Mouse (Mus musculus) liver, adult 2 months (tissue): Measurements from ENCODE around the gene Gps1.

ENCODE experiments used
- CTCF ChIP-seq: fragments of 200-500 bp; IDR thresholded peaks from 2 replicates; pipeline ENCODE4 v1.5.1; 2011; ENCODE audit warnings: low read depth, low read length, control low read depth
- POLR2A ChIP-seq: fragments of 200-500 bp; IDR thresholded peaks from 2 replicates; pipeline ENCODE4 v1.6.1; 2011; ENCODE audit warnings: low read length, control low read depth; ENCODE audit not compliant: insufficient read depth; ENCODE audit errors: extremely low read depth

DNA sequence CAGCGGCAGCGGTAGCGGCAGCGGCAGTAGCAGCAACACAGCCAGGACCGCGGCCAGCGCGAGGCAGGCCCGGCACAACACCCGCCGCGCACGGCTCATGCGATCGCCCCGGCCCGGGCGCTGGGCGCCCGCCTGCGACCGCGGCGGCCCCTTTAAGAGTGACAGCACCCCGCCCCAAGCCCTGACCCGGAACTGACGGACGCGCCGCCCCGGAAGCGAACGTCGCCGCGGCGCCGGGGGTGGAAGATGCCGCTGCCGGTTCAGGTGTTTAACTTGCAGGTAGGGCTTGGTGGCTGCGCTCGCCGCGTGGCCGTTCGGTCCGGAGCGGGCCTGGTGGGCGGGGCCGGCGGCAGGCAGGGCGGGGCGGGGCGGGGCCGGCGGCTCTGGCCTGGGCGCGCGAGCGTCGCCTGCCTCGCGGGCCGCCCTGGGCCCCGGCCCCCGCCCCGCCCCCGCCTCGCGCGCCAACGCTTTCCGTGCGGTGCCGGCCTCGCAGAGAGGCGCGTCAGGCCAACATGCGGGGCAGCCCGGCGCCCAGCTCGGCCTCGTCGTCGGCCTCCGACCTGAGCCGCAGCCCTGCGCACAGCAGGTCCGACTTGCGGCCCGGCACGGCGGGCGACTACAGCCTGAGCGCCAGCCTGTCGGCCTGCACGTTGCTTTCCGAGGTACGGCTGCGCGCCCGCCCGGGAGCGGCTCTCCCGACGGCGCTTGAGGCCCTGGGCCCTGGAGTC, at the start of gene Gps1, which contains the start of gene Rfng:
- TF ChIP-seq CTCF (no peak), POLR2A (no peak)
